Comparison of ENCODE assay signal across 13 mouse cellular contexts in the genomic region with DNA sequence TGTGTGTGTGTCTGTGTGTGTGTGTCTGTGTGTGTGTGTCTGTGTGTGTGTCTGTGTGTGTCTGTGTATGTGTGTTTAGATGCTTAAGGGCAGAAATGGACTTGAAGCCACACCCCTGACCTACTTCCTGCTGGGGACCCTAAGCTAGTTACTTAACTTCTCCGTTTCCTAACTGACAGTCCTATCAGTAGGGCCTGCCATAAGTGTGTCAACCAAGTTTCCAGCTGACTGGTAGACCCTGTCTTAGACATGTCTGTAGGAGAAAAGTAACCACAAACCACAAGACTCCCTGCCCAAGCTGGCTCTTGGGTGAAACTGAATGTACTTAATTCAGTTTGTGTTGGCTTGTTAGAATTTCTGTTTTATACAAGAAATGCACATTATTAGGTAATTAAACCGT. TPM values are rescaled to one million over a fixed set of nuclear protein-coding genes. Genes with fewer than 3 reads are reported as not detected.
DNase-seq lines count a peak whose midpoint lies in the region; ATAC-seq and TF ChIP-seq lines count a peak whose summit lies in the region.
"Had no signal": no experiment of that assay in that cellular context is flagged by ENCODE, and none has a peak within 500 bp of the region (broad histone marks: within the 10 kb centered on the region; RNA-seq: fewer than 3 reads in every experiment).

No protein-coding gene starts in this region.

- no peak for ATAC-seq in liver, embryonic 12.5 days
- ATAC-seq in liver, embryonic 14.5 days (ENCODE audit: insufficient read depth) = peak; percentile 53
- ATAC-seq in midbrain, embryonic 15.5 days (replicated peaks) = no peak
- ATAC-seq in stomach, postnatal 0 days (ENCODE audit: low FRiP score, low TSS enrichment) = no peak
- ATAC-seq: intestine, postnatal 0 days had no signal

- no peak overlapping the region for H3K27ac ChIP-seq in liver, embryonic 12.5 days
- no peak overlapping the region for H3K27ac ChIP-seq in liver, embryonic 14.5 days
- H3K27ac ChIP-seq in midbrain, embryonic 15.5 days = no peak overlapping the region
- H3K27ac ChIP-seq in stomach, postnatal 0 days (replicated peaks) = no peak overlapping the region

- no peaks in the 10 kb centered on the region for H3K36me3 ChIP-seq in liver, embryonic 12.5 days
- no peaks in the 10 kb centered on the region for H3K36me3 ChIP-seq in liver, embryonic 14.5 days (replicated peaks; ENCODE audit: control insufficient read depth, insufficient read depth, low read depth)
- no peaks in the 10 kb centered on the region for H3K36me3 ChIP-seq in midbrain, embryonic 15.5 days (replicated peaks)
- H3K36me3 ChIP-seq in stomach, postnatal 0 days (ENCODE audit: control insufficient read depth, insufficient read depth, low read length) = no peaks in the 10 kb centered on the region
- H3K36me3 ChIP-seq: neural tube, embryonic 15.5 days had no signal

- H3K27me3 ChIP-seq in liver, embryonic 12.5 days (replicated peaks) = peaks cover 11% of the 10 kb centered on the region; the same call in 1 of the 2 replicates
- no peaks in the 10 kb centered on the region for H3K27me3 ChIP-seq in liver, embryonic 14.5 days (ENCODE audit: control insufficient read depth, insufficient read depth, low read length)
- H3K27me3 ChIP-seq in midbrain, embryonic 15.5 days (replicated peaks) = no peaks in the 10 kb centered on the region
- no peaks in the 10 kb centered on the region for H3K27me3 ChIP-seq in stomach, postnatal 0 days (ENCODE audit: control insufficient read depth, insufficient read depth, low read length)
- H3K27me3 ChIP-seq: neural tube, embryonic 15.5 days had no signal

- TF ChIP-seq EP300 in liver, embryonic 14.5 days (IDR thresholded peaks at IDR 0.05; ENCODE audit: low read depth) = peak; percentile 20; the same call in 1 of the 2 replicates
- TF ChIP-seq EP300 in stomach, postnatal 0 days (optimal IDR thresholded peaks at IDR 0.05) = no peak

- peak; percentile 23 for DNase-seq in liver
- peak; percentile 89 for DNase-seq in MEL-GATA-1-ER (ENCODE audit: extremely low read depth, low read depth)
- DNase-seq in liver, embryonic 14.5 days (ENCODE audit: low read depth in 3 of 3, low spot score in 3 of 3) = peak in 1 of 3 experiments; percentile 9
- peak; percentile 89 for DNase-seq in thymus, postnatal 0 days (ENCODE audit: low spot score)
- DNase-seq in cerebellum, postnatal 10 days = no peak
- no peak for DNase-seq in stomach, postnatal 0 days (ENCODE audit: low spot score)

- no peak overlapping the region for H3K4me2 ChIP-seq in liver, embryonic 12.5 days
- no peak overlapping the region for H3K4me2 ChIP-seq in liver, embryonic 14.5 days (ENCODE audit: low read depth)
- no peak overlapping the region for H3K4me2 ChIP-seq in midbrain, embryonic 15.5 days
- no peak overlapping the region for H3K4me2 ChIP-seq in stomach, postnatal 0 days (replicated peaks; ENCODE audit: low read depth)
- H3K4me2 ChIP-seq: neural tube, embryonic 15.5 days had no signal

- H3K9me3 ChIP-seq in liver, embryonic 12.5 days (replicated peaks) = no peaks in the 10 kb centered on the region
- no peaks in the 10 kb centered on the region for H3K9me3 ChIP-seq in liver, embryonic 14.5 days (ENCODE audit: control insufficient read depth, low read length)
- no peaks in the 10 kb centered on the region for H3K9me3 ChIP-seq in midbrain, embryonic 15.5 days
- no peaks in the 10 kb centered on the region for H3K9me3 ChIP-seq in stomach, postnatal 0 days (ENCODE audit: control insufficient read depth, low read length)
- H3K9me3 ChIP-seq: neural tube, embryonic 15.5 days had no signal

- H3K4me3 ChIP-seq in liver, embryonic 12.5 days = no peak overlapping the region
- no peak overlapping the region for H3K4me3 ChIP-seq in liver, embryonic 14.5 days (ENCODE audit: insufficient read depth in 1 of 2, low read depth in 2 of 2, low read length in 2 of 2)
- H3K4me3 ChIP-seq in midbrain, embryonic 15.5 days = no peak overlapping the region
- H3K4me3 ChIP-seq in stomach, postnatal 0 days (ENCODE audit: low read depth, low read length) = no peak overlapping the region
- H3K4me3 ChIP-seq: neural tube, embryonic 15.5 days had no signal

- H3K9ac ChIP-seq in liver, embryonic 12.5 days = no peak overlapping the region
- no peak overlapping the region for H3K9ac ChIP-seq in liver, embryonic 14.5 days (replicated peaks)
- H3K9ac ChIP-seq in midbrain, embryonic 15.5 days = no peak overlapping the region
- no peak overlapping the region for H3K9ac ChIP-seq in stomach, postnatal 0 days (ENCODE audit: low read length)
- H3K9ac ChIP-seq: neural tube, embryonic 15.5 days had no signal

- 25% methylated on average over 2 of the region's 2 CpGs for WGBS in liver, embryonic 12.5 days (ENCODE audit: insufficient replicate concordance)
- 14% methylated on average over 2 of the region's 2 CpGs for WGBS in liver, embryonic 14.5 days (ENCODE audit: insufficient replicate concordance)
- 73% methylated on average over 2 of the region's 2 CpGs for WGBS in midbrain, embryonic 15.5 days
- 54% methylated on average over 2 of the region's 2 CpGs for WGBS in stomach, postnatal 0 days

- no peak for TF ChIP-seq CTCF in liver, embryonic 14.5 days (IDR thresholded peaks at IDR 0.05; ENCODE audit: low read depth)
- TF ChIP-seq CTCF in stomach, postnatal 0 days (IDR thresholded peaks at IDR 0.05; ENCODE audit: low read depth) = no peak

- H3K4me1 ChIP-seq in liver, embryonic 12.5 days = peaks cover 33% of the 10 kb centered on the region
- peaks cover 0 to 18% of the 10 kb centered on the region in 2 experiments; a peak in 3 of 4 replicates for H3K4me1 ChIP-seq in liver, embryonic 14.5 days (replicated peaks; ENCODE audit: control insufficient read depth in 2 of 2, insufficient read depth in 2 of 2, low read length in 1 of 2)
- no peaks in the 10 kb centered on the region for H3K4me1 ChIP-seq in midbrain, embryonic 15.5 days
- H3K4me1 ChIP-seq in stomach, postnatal 0 days (replicated peaks; ENCODE audit: control insufficient read depth, insufficient read depth) = no peaks in the 10 kb centered on the region
- H3K4me1 ChIP-seq: neural tube, embryonic 15.5 days had no signal

RNA-seq across cellular contexts. Expression of a gene that starts 1.1 kb away (rescaled TPM):
- polyA plus RNA-seq in liver, embryonic 12.5 days (2016; fragmentation: Nextera tagmentation; extraction: Ambion mirVana) = 1.6 and 1.7 TPM in 2 replicates
- 1.5 TPM in 2 replicates for polyA plus RNA-seq in liver, embryonic 14.5 days (2012; rRNA removed)
- polyA plus RNA-seq in liver, embryonic 14.5 days (2014; fragmentation: Nextera tagmentation; extraction: Ambion mirVana) = 1.6 and 2.9 TPM in 2 replicates
- 0.04 and 0.22 TPM in 2 replicates for polyA plus RNA-seq in thymus, postnatal 0 days (2015; fragmentation: Nextera tagmentation; extraction: Ambion mirVana)
- polyA plus RNA-seq in midbrain, embryonic 15.5 days (2015; fragmentation: Nextera tagmentation; extraction: Ambion mirVana) = 12.1 and 13.5 TPM in 2 replicates
- 0.06 TPM in 1 of 2 replicates, not detected in the other for polyA plus RNA-seq in stomach, postnatal 0 days (2015; fragmentation: Nextera tagmentation; extraction: Ambion mirVana)
- polyA plus RNA-seq: heart, embryonic 14.5 days; limb, embryonic 11.5 days; small intestine, adult 2 months had no signal

RNA-seq across cellular contexts. Expression of a gene that starts 25.7 kb away (rescaled TPM):
- not detected in 2 replicates for polyA plus RNA-seq in liver, embryonic 12.5 days (2016; fragmentation: Nextera tagmentation; extraction: Ambion mirVana)
- polyA plus RNA-seq in liver, embryonic 14.5 days (2012; rRNA removed) = 0.01 TPM in 1 of 2 replicates, not detected in the other
- not detected in 2 replicates for polyA plus RNA-seq in liver, embryonic 14.5 days (2014; fragmentation: Nextera tagmentation; extraction: Ambion mirVana)
- not detected in 2 replicates for polyA plus RNA-seq in thymus, postnatal 0 days (2015; fragmentation: Nextera tagmentation; extraction: Ambion mirVana)
- polyA plus RNA-seq in midbrain, embryonic 15.5 days (2015; fragmentation: Nextera tagmentation; extraction: Ambion mirVana) = 15.3 and 19.7 TPM in 2 replicates
- not detected in 2 replicates for polyA plus RNA-seq in stomach, postnatal 0 days (2015; fragmentation: Nextera tagmentation; extraction: Ambion mirVana)
- polyA plus RNA-seq: heart, embryonic 14.5 days; limb, embryonic 11.5 days; small intestine, adult 2 months had no signal

Comparison
In these comparisons a context has a peak if more than half of its experiments do, and no peak if none do; other contexts are left out.
1. DNase-seq: peak in liver (single experiment), MEL-GATA-1-ER (single experiment) and thymus, postnatal 0 days (single experiment); none in cerebellum, postnatal 10 days (0 of 2) and stomach, postnatal 0 days (single experiment).
2. RNA of a gene that starts 25.7 kb away (polyA plus RNA-seq): 15.3 to 19.7 TPM in midbrain, embryonic 15.5 days; 0.01 TPM in liver, embryonic 14.5 days, not detected in liver, embryonic 12.5 days, not detected in thymus, postnatal 0 days and not detected in stomach, postnatal 0 days; every median in the first group is over 10 times any median in the second.